Mouse (Mus musculus): ENCODE measurements at regions not wholly inside any gene's neighbourhood (a gene's known extent, or its start where the extent isn't known, plus 50 kb on each side); places are given as distances from the start of the nearest gene placed in this dataset.

DNA sequence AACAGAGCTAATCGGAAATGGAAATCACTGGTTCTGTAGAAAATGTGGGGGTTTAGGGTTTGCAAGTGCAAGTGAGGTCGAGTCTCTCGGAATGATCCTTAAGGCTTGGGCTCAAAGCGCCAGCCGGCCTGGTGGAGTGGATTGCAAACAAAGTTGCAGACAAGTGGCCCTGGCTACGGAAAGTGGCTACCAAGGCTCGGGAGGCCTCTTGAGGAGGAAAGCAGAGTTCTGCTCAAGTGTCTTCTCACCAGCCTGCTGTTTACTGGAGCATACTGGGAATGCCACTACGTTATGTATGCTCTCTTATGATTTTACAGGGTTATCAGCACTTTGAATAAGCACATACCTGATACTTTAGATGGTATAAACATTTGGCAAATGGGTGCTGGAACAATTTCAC lies 105.3 kb upstream of the Irx3 start:
- TF ChIP-seq POLR2A (IDR thresholded peaks at IDR 0.05; ENCODE audit: insufficient read length, low read depth) (no peak), CEBPB (IDR thresholded peaks at IDR 0.05; ENCODE audit: insufficient read depth, poor library complexity, severe bottlenecking) (no peak), TCF12 (IDR thresholded peaks at IDR 0.05; ENCODE audit: insufficient read depth, poor library complexity, severe bottlenecking) (no peak), POLR2AphosphoS2 (IDR thresholded peaks at IDR 0.05; ENCODE audit: insufficient read length, low read depth) (no peak), USF1 (IDR thresholded peaks at IDR 0.05; ENCODE audit: low read depth) (no peak)
